Mouse (Mus musculus) spleen, adult 12 weeks (tissue): Measurements from ENCODE around the gene Car15.

ENCODE experiments used
- DNase-seq: peaks from one replicate; pipeline ENCODE4 v3.0.0; 2022; ENCODE audit warnings: low spot score

Gene Car15

GRCm38 (mm10) chr16:17801777-17802455 is 36.2 kb downstream of the Car15 start:
- no peak for DNase-seq

GRCm38 (mm10) chr16:17799584-17799983 is 38.6 kb downstream of the Car15 start:
- DNase-seq, result no peak

GRCm38 (mm10) chr16:17798321-17799180 is 39.6 kb downstream of the Car15 start:
- DNase-seq, result no peak

GRCm38 (mm10) chr16:17797812-17798311 is 40.3 kb downstream of the Car15 start:
- no peak for DNase-seq

- no peak for DNase-seq
Measured at GRCm38 (mm10) chr16:17796971-17797811, 41.0 kb downstream of the Car15 start, which contains the start of gene Scarf2. TSS of gene Scarf2 (plus strand) at chr16:17797282.

- no peak for DNase-seq
Measured at GRCm38 (mm10) chr16:17796519-17796918, 41.6 kb downstream of the Car15 start.

- no peak for DNase-seq
Measured at GRCm38 (mm10) chr16:17795643-17796042, 42.5 kb downstream of the Car15 start.

- no peak for DNase-seq
Measured at GRCm38 (mm10) chr16:17794047-17794446, 44.1 kb downstream of the Car15 start.

GRCm38 (mm10) chr16:17792728-17793127 is 45.4 kb downstream of the Car15 start:
- no peak for DNase-seq

GRCm38 (mm10) chr16:17785337-17785736 is 52.8 kb downstream of the Car15 start:
- DNase-seq, result no peak
